Mouse (Mus musculus) layer of hippocampus, adult 9-11 months (tissue): ENCODE data around the gene Rufy2.

Experiments used
- DNase-seq: peaks from one replicate; pipeline ENCODE4 v3.0.0; 2022

The Rufy2 gene

GRCm38 (mm10) chr10:63021702-63022101 is 41.7 kb downstream of the Rufy2 start:
- DNase-seq: no peak

- DNase-seq: no peak
Observed at GRCm38 (mm10) chr10:63022541-63023120, 42.6 kb downstream of the Rufy2 start.

- peak; percentile 53 for DNase-seq
Observed at GRCm38 (mm10) chr10:63023121-63023748, 43.2 kb downstream of the Rufy2 start.

GRCm38 (mm10) chr10:63023749-63024579 is 43.9 kb downstream of the Rufy2 start, which contains the start of the genes Hnrnph3 and Pbld2:
Gene Hnrnph3 (minus strand): TSS chr10:63024217.
Gene Pbld2 (plus strand): TSS chr10:63024315.
- peak; percentile 98 for DNase-seq

GRCm38 (mm10) chr10:63024580-63024910 is 44.5 kb downstream of the Rufy2 start:
- peak; percentile 52 for DNase-seq

- DNase-seq: no peak
Observed at GRCm38 (mm10) chr10:63025016-63025415, 45.0 kb downstream of the Rufy2 start.

GRCm38 (mm10) chr10:63025491-63026011 is 45.5 kb downstream of the Rufy2 start:
- no peak for DNase-seq

GRCm38 (mm10) chr10:63026156-63026794 is 46.3 kb downstream of the Rufy2 start:
- peak; percentile 53 for DNase-seq

GRCm38 (mm10) chr10:63026795-63027160 is 46.8 kb downstream of the Rufy2 start:
- peak; percentile 67 for DNase-seq

- DNase-seq: no peak
Observed at GRCm38 (mm10) chr10:63027376-63028161, 47.5 kb downstream of the Rufy2 start.

- DNase-seq: no peak
Observed at GRCm38 (mm10) chr10:63028396-63028795, 48.4 kb downstream of the Rufy2 start.

GRCm38 (mm10) chr10:63032267-63032666 is 52.2 kb downstream of the Rufy2 start:
- DNase-seq: no peak

- no peak for DNase-seq
Observed at GRCm38 (mm10) chr10:63032956-63033355, 52.9 kb downstream of the Rufy2 start.

GRCm38 (mm10) chr10:63038571-63039320 is 58.7 kb downstream of the Rufy2 start:
- no peak for DNase-seq

GRCm38 (mm10) chr10:63039867-63040628 is 60.0 kb downstream of the Rufy2 start:
- DNase-seq: no peak

GRCm38 (mm10) chr10:63043154-63043553 is 63.1 kb downstream of the Rufy2 start:
- DNase-seq: no peak

- DNase-seq: no peak
Observed at GRCm38 (mm10) chr10:63047751-63048150, 67.7 kb downstream of the Rufy2 start.

- DNase-seq: no peak
Observed at GRCm38 (mm10) chr10:63049106-63049505, 69.1 kb downstream of the Rufy2 start.

- no peak for DNase-seq
Observed at GRCm38 (mm10) chr10:63051267-63051666, 71.2 kb downstream of the Rufy2 start.

- no peak for DNase-seq
Observed at GRCm38 (mm10) chr10:63052011-63052410, 72.0 kb downstream of the Rufy2 start.

GRCm38 (mm10) chr10:63053007-63053406 is 73.0 kb downstream of the Rufy2 start:
- no peak for DNase-seq
